Mouse (Mus musculus): Measurements from ENCODE around the gene Dclk3.

DNA sequence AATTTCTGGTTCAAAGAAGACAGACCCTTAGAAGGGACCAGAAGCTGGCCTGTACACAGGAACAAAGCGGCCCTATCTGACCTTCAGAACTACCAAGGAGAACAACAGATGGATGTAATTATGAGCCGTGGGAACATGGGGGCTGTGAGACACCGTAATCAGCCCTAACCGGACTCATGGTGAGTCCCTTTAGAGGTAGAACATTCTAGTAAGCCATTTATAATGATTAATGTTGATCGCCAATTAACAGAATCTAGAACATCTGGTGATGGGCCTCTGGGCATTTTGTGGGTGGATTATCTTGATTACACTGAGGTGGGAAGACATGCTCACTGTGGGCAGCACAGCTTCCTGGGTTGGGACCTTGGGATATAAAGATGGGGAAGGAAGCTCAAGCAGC lies 54.6 kb downstream of the Dclk3 start:
- no peak for TF ChIP-seq POLR2A (IDR thresholded peaks at IDR 0.05; ENCODE audit: extremely low read depth, insufficient read depth, low read length)
- TF ChIP-seq CTCF (IDR thresholded peaks at IDR 0.05; ENCODE audit: low read depth, low read length), result no peak

All from liver, adult 2 months (tissue).